Comparison of ENCODE assay signal across 15 mouse cellular contexts in genomic region chr4:105908281-105908680, GRCm38 (mm10).
"Had no signal": no experiment of that assay in that cellular context is flagged by ENCODE, and none has a peak within 500 bp of the region (broad histone marks: within the 10 kb centered on the region; RNA-seq: fewer than 3 reads in every experiment).

No protein-coding gene starts in this region.

- H3K36me3 ChIP-seq: lung, embryonic 15.5 days; midbrain, embryonic 13.5 days; midbrain, embryonic 15.5 days; neural tube, embryonic 12.5 days; stomach, embryonic 15.5 days had no signal

- H3K4me3 ChIP-seq: lung, embryonic 15.5 days; megakaryocyte, embryonic 14.5 days; midbrain, embryonic 13.5 days; midbrain, embryonic 15.5 days; neural tube, embryonic 12.5 days; stomach, embryonic 15.5 days had no signal

- H3K9me3 ChIP-seq: lung, embryonic 15.5 days; midbrain, embryonic 13.5 days; midbrain, embryonic 15.5 days; neural tube, embryonic 12.5 days; stomach, embryonic 15.5 days had no signal

- H3K4me1 ChIP-seq: midbrain, embryonic 13.5 days; midbrain, embryonic 15.5 days had no signal

- H3K9ac ChIP-seq: liver, postnatal 0 days; lung, embryonic 15.5 days; midbrain, embryonic 13.5 days; midbrain, embryonic 15.5 days; neural tube, embryonic 12.5 days; stomach, embryonic 15.5 days had no signal

- H3K27ac ChIP-seq: lung, embryonic 15.5 days; macrophage; midbrain, embryonic 13.5 days; midbrain, embryonic 15.5 days; neural tube, embryonic 12.5 days; stomach, embryonic 15.5 days; stomach, postnatal 0 days had no signal

- DNase-seq: liver, postnatal 0 days; lung, adult 2 months; right cerebral cortex, postnatal 14 days; thymus, adult 2 months; thymus, postnatal 25 days; thymus, postnatal 4 days had no signal

- H3K27me3 ChIP-seq: lung, embryonic 15.5 days; midbrain, embryonic 13.5 days; midbrain, embryonic 15.5 days; neural tube, embryonic 12.5 days; stomach, embryonic 15.5 days had no signal

- ATAC-seq: liver, postnatal 0 days; midbrain, embryonic 13.5 days; midbrain, embryonic 15.5 days had no signal

- H3K4me2 ChIP-seq: lung, embryonic 15.5 days; midbrain, embryonic 11.5 days; midbrain, embryonic 13.5 days; midbrain, embryonic 15.5 days; neural tube, embryonic 12.5 days; stomach, embryonic 15.5 days had no signal
